Mouse (Mus musculus) CH12.LX (cell line): Measurements from ENCODE around the gene Ccdc152. TPM values are rescaled to one million over a fixed set of nuclear protein-coding genes. Genes with fewer than 3 reads are reported as not detected.

Source experiments
- DNase-seq: peaks from one replicate; pipeline ENCODE4 v3.0.0-alpha.2; 2013; ENCODE audit errors: extremely low read depth
- H3K27ac ChIP-seq: 2 replicates; pipeline ENCODE4 v1.5.1; 2012; ENCODE audit warnings: low read depth, mild to moderate bottlenecking, control low read depth, moderate library complexity; ENCODE audit not compliant: insufficient read depth
- H3K27me3 ChIP-seq: replicated peaks from 2 replicates; pipeline ENCODE3; 2012; ENCODE audit warnings: inconsistent platforms
- H3K36me3 ChIP-seq, 2 experiments: replicated peaks in 1 of 2; 2 replicates each; pipeline versions ENCODE3 to v1.6.1; 2012; ENCODE audit warnings: inconsistent platforms in 1 of 2, low read length in 1 of 2, mild to moderate bottlenecking in 1 of 2, mixed read lengths in 1 of 2, moderate library complexity in 1 of 2; ENCODE audit not compliant: control insufficient read depth in 1 of 2, insufficient read depth in 1 of 2
- H3K4me1 ChIP-seq, 2 experiments: 2 replicates each; pipeline ENCODE4 v1.6.1; 2012; ENCODE audit warnings: inconsistent platforms in 1 of 2, moderate library complexity in 1 of 2; ENCODE audit not compliant: insufficient read depth in 2 of 2, control insufficient read depth in 1 of 2
- H3K4me2 ChIP-seq: 2 replicates; pipeline ENCODE4 v1.6.1; 2012; ENCODE audit warnings: low read depth, mild to moderate bottlenecking, control low read depth; ENCODE audit not compliant: poor library complexity, insufficient read depth, severe bottlenecking
- H3K4me3 ChIP-seq, 3 experiments: fragments of 150-350 bp in 1 of 3; sonication (generic) in 1 of 3; replicated peaks in 1 of 3; 2 replicates each; pipeline versions ENCODE3 to v1.5.1; 2011 to 2012; ENCODE audit warnings: low read depth in 2 of 3, low read length in 2 of 3, mild to moderate bottlenecking in 2 of 3, moderate library complexity in 2 of 3, control low read depth in 1 of 3, improper control_type of control experiment in 1 of 3, inconsistent platforms in 1 of 3, mixed read lengths in 1 of 3; ENCODE audit not compliant: poor library complexity in 1 of 3
- H3K79me2 ChIP-seq: replicated peaks from 2 replicates; pipeline ENCODE4 v1.6.1; 2012; ENCODE audit warnings: mild to moderate bottlenecking, moderate library complexity; ENCODE audit not compliant: control insufficient read depth, poor library complexity, insufficient read depth, severe bottlenecking; ENCODE audit errors: extremely low read depth
- H3K9ac ChIP-seq: 2 replicates; pipeline ENCODE4 v1.6.1; 2012; ENCODE audit warnings: low read depth, mild to moderate bottlenecking, control low read depth, moderate library complexity; ENCODE audit not compliant: insufficient read depth
- H3K9me3 ChIP-seq: replicated peaks from 2 replicates; pipeline ENCODE3; 2012; ENCODE audit warnings: low read length, inconsistent platforms, mixed read lengths
- BHLHE40 ChIP-seq: IDR thresholded peaks from 2 replicates; pipeline ENCODE4 v1.6.1; 2011; ENCODE audit warnings: mild to moderate bottlenecking, low read depth, low read length, improper control_type of control experiment
- CHD1 ChIP-seq: IDR thresholded peaks from 2 replicates; pipeline ENCODE4 v1.6.1; 2012; ENCODE audit warnings: low read depth, low read length, improper control_type of control experiment, inconsistent platforms
- CTCF ChIP-seq, 2 experiments: IDR thresholded peaks in 1 of 2; conservative IDR thresholded peaks in 1 of 2; 2 replicates each; pipeline ENCODE4 v1.5.1; 2011 to 2012; ENCODE audit warnings: low read depth in 2 of 2, low read length in 2 of 2, improper control_type of control experiment in 1 of 2, inconsistent platforms in 1 of 2, mild to moderate bottlenecking in 1 of 2, moderate library complexity in 1 of 2
- ELF1 ChIP-seq: IDR thresholded peaks from 2 replicates; pipeline ENCODE4 v1.6.1; 2014; ENCODE audit warnings: low read depth, mild to moderate bottlenecking, inconsistent platforms, low read length, improper control_type of control experiment
- MAFK ChIP-seq: IDR thresholded peaks from 2 replicates; pipeline ENCODE4 v1.6.1; 2011; ENCODE audit warnings: low read length, improper control_type of control experiment; ENCODE audit not compliant: insufficient replicate concordance
- MEF2A ChIP-seq: IDR thresholded peaks from 2 replicates; pipeline ENCODE4 v1.6.1; 2014; ENCODE audit warnings: low read depth, mild to moderate bottlenecking, inconsistent platforms, low read length, improper control_type of control experiment, borderline replicate concordance
- POLR2A ChIP-seq: IDR thresholded peaks from 2 replicates; pipeline ENCODE4 v1.6.1; 2011; ENCODE audit warnings: low read depth, mild to moderate bottlenecking, improper control_type of control experiment, low read length
- RAD21 ChIP-seq: IDR thresholded peaks from 2 replicates; pipeline ENCODE4 v1.6.1; 2011; ENCODE audit warnings: low read depth, mild to moderate bottlenecking, low read length, improper control_type of control experiment, moderate library complexity
- SIN3A ChIP-seq: IDR thresholded peaks from 2 replicates; pipeline ENCODE4 v1.6.1; 2012; ENCODE audit warnings: low read length, improper control_type of control experiment, inconsistent platforms
- TCF12 ChIP-seq: IDR thresholded peaks from 2 replicates; pipeline ENCODE4 v1.6.1; 2014; ENCODE audit warnings: low read depth, mild to moderate bottlenecking, inconsistent platforms, low read length, improper control_type of control experiment
- ZKSCAN1 ChIP-seq: IDR thresholded peaks from 2 replicates; pipeline ENCODE4 v1.6.1; 2012; ENCODE audit warnings: low read depth, inconsistent platforms, low read length, improper control_type of control experiment, borderline replicate concordance
- dilution Hi-C: fragments of 300-500 bp; cut with MboI; formaldehyde crosslinking; loops from 2 replicates; pipeline ENCODE4 v1.14.3; 2020; ENCODE audit warnings: low sequenced_read_pairs; ENCODE audit not compliant: extremely low pct_unique_long_range_greater_than_20kb, extremely low pct_ligation_motif_present
- in situ Hi-C: fragments of 300-500 bp; cut with MboI; formaldehyde crosslinking; loops from 3 replicates; pipeline ENCODE4 v1.14.3; 2019; ENCODE audit warnings: low sequenced_read_pairs, low pct_ligation_motif_present, low pct_unique_long_range_greater_than_20kb, mixed read lengths
- polyA plus RNA-seq: library from polyadenylated mRNA; unstranded; fragments of >175 nt; gene quantifications from 2 replicates; pipeline ENCODE4 v1.2.1, GENCODE M21; 2012; ENCODE audit warnings: low read depth; ENCODE audit not compliant: insufficient read length
- total RNA-seq, 2 experiments: library from RNA; depleted of rRNA; stranded (reverse); fragments of 300-350 nt in 1 of 2; fragments of >200 nt in 1 of 2; gene quantifications; 2 replicates each; pipeline ENCODE4 v1.2.3; 2012 to 2014

Ccdc152 gene
- total and polyA plus RNA-seq, 3 experiments: 0.08 to 0.99 TPM; not detected in 1

DNA sequence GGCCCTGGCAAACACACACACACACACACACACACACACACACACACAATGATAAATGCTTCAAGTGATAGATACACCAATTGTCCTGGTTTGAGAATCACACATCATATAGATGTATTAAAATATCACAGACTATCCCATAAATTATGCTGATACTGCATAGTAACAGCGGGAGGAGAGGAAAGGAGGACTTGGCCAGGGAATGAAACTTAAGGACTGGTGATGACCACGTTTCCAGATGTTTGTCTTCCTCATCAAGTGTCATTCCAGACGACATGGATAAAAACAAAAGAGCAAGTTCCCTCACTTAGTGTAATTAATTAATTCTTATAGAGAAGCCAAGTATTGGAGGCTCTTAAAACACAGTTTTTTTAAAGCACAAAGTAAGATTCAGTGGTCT, 43.4 kb upstream of the Ccdc152 start:
- peaks cover 0 to 25% of the 10 kb centered on the region in 2 experiments; a peak in 2 of 4 replicates for H3K4me1 ChIP-seq
- TF ChIP-seq RAD21: no peak
- no peak for TF ChIP-seq CHD1
- no peaks in the 10 kb centered on the region for H3K27me3 ChIP-seq
- no peak overlapping the region for H3K4me3 ChIP-seq
- H3K9ac ChIP-seq: no peak overlapping the region
- dilution Hi-C loops (no loop called here), in situ Hi-C loops (no loop called here)
- H3K79me2 ChIP-seq: no peaks in the 10 kb centered on the region
- DNase-seq: no peak
- H3K4me2 ChIP-seq: no peak overlapping the region
- no peaks in the 10 kb centered on the region for H3K9me3 ChIP-seq
- H3K27ac ChIP-seq: no peak overlapping the region
- H3K36me3 ChIP-seq: no peaks in the 10 kb centered on the region

DNA sequence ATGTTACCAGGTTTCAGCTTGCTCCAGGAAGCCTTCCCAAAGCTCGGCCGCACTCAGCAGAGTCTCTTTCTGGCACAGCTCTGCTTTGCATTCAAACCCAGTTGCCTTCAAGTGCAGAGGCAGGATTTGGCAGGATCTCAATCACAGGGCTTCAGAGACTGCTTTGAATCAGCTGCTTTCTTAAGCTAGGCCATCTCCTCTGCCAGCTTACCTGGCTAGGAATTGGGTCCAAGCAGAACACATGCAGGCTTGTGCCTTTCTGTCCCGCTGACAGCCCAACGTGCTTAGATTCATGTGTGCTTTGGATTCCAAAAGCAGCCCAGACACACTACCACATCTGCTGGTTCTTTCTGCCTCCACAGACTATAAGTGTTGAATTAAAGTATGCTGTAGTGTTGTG, 41.2 kb upstream of the Ccdc152 start:
- Histone ChIP-seq H3K27ac (no peak overlapping the region), H3K9ac (no peak overlapping the region), H3K9me3 (no peaks in the 10 kb centered on the region), H3K4me1 (peaks cover 0 to 25% of the 10 kb centered on the region in 2 experiments; a peak in 2 of 4 replicates), H3K36me3 (no peaks in the 10 kb centered on the region), H3K79me2 (no peaks in the 10 kb centered on the region), H3K27me3 (no peaks in the 10 kb centered on the region), H3K4me2 (no peak overlapping the region), H3K4me3 (no peak overlapping the region)
- in situ Hi-C loops: no loop called here
- dilution Hi-C loops: no loop called here
- TF ChIP-seq ELF1 (no peak), CHD1 (no peak), SIN3A (no peak), MAFK (no peak), POLR2A (no peak), BHLHE40 (no peak), TCF12 (no peak), CTCF (conservative IDR thresholded peaks at IDR 0.05 in 1 of 2, IDR thresholded peaks at IDR 0.05 in 1 of 2; ENCODE audit: low read depth in 2 of 2, low read length in 2 of 2) (no peak), MEF2A (no peak), ZKSCAN1 (no peak)
- DNase-seq: no peak

DNA sequence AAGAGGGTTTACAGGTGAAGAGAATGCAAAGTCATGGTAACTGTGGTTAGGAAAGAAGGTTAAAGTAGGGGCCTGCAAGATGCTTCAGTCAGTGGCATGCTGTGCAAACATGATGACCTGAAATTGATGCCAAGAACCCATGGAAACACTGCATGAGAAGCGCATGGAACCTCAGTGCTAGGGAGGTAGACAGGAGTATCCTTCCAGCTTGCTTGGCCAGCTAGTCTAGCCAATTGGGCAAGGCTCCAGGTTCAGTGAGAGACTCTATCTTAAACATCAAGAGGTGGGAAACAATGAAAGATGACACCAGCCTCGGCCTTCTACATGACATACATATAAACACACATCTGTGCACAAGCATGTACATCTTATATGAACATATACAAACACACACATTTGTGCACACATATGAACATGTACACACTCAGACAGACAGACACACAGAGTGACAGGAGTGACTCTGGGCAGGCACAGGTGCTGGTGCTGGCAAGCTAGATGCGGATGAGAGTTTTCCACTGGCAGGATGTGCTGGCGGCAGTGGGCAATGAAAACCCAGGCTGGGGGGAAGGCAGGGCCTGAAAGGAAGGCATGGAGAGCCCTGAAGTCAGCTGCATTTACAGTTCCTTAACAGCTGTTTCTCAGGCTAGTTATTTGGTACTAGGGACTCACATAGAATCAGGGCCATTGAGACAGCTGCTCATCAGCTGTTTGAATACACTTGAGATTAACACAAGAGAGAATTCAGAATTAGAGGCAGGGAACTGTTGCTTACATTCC, 38.7 kb upstream of the Ccdc152 start:
- no peaks in the 10 kb centered on the region for H3K36me3 ChIP-seq
- no peak overlapping the region for H3K4me3 ChIP-seq
- no peaks in the 10 kb centered on the region for H3K9me3 ChIP-seq
- peaks cover 0 to 25% of the 10 kb centered on the region in 2 experiments; a peak in 2 of 4 replicates for H3K4me1 ChIP-seq
- no peaks in the 10 kb centered on the region for H3K27me3 ChIP-seq
- H3K27ac ChIP-seq: no peak overlapping the region
- no peak overlapping the region for H3K9ac ChIP-seq
- dilution Hi-C loops: no loop called here
- no peak for TF ChIP-seq TCF12
- H3K79me2 ChIP-seq: no peaks in the 10 kb centered on the region
- in situ Hi-C loops: no loop called here
- no peak overlapping the region for H3K4me2 ChIP-seq
- no peak for DNase-seq
